Mouse (Mus musculus) thymus, postnatal 4 days (tissue): ENCODE measurements at regions not wholly inside any gene's neighbourhood (a gene's known extent, or its start where the extent isn't known, plus 50 kb on each side); places are given as distances from the start of the nearest gene placed in this dataset.

Source experiments
- DNase-seq: peaks from one replicate; pipeline ENCODE4 v3.0.0; 2021

- DNase-seq: no peak
Measured at GRCm38 (mm10) chr13:102034484-102034883, 266.5 kb upstream of the Pik3r1 start.

DNA sequence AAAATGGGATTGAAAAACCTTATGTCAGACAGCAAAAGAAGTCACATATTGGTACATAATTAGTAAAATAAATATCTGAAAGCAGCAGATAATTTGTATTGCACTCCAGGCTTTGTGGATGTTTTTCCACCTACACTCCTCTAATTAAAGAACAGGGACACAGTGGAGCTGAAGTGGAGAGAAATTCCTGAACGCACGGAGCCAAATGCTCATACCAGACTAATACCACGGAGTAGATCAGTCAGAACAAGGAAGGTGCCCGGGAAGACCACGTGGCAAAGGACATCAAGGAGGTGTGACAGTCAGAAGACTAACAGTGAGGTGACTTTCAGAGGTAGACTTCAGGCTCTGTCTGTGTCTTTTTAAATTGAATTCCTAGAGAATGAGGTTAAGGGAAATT, 268.0 kb upstream of the Pik3r1 start:
- DNase-seq: no peak

DNA sequence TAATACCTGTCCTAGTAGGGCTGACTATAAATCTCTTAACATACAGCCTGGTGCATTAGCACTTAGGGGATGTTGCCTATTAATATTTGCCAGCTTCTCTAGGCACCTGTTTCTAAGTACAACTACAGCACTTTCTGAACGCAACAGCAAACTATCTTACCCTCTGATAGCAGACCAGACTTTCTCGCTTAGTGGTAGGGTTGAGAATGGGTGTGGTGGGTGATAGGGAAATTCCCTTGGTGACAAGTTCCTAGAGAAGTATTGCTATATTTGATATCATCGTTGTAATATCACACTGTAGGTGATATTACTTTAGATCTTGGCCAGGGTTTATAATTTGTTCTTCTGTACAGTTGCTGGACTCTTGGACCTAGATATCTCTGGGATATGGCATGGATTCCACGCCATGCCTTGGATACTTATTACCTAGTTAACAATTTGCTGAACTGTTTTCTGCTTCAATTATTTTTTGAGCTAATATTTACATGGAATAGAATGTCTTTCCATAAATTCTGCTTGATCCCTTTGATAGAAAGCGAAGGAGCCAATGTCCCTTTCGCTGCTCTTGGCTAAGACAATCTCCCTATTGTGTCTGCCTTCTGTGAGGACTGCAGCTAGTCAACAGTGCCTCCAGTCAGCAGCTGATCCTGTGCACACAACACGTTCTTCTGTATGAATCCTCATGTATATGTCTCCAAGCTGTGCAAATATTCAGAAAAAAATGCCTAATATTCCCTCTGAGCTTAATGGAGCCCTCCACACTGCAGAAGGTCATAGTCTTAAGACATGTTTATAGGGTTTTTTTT, 269.0 kb upstream of the Pik3r1 start:
- no peak for DNase-seq

- no peak for DNase-seq
Measured at GRCm38 (mm10) chr13:102060213-102060612, 292.2 kb upstream of the Pik3r1 start.

- DNase-seq: no peak
Measured at GRCm38 (mm10) chr13:102064590-102065273, 296.7 kb upstream of the Pik3r1 start.

- no peak for DNase-seq
Measured at GRCm38 (mm10) chr13:102065274-102065640, 297.2 kb upstream of the Pik3r1 start.

DNA sequence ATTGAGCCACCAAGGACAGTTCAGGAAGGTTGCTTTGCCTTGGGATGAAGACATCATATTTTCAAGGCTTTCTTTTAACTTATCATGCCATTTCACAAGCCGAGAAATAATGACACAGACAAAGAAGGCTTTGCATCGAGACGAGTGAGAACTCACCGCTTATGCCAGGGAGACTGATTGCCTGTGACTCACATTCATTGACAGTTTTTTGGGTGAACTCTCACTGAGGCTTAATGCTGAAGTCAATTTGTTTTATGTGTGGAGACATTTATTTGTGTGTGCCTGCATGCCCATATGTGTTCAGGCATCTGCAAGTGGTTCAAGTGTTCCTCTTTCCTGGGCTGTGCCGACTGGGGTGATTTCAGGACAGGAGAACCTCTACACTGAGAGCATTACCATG, 297.8 kb upstream of the Pik3r1 start:
- DNase-seq: no peak

DNA sequence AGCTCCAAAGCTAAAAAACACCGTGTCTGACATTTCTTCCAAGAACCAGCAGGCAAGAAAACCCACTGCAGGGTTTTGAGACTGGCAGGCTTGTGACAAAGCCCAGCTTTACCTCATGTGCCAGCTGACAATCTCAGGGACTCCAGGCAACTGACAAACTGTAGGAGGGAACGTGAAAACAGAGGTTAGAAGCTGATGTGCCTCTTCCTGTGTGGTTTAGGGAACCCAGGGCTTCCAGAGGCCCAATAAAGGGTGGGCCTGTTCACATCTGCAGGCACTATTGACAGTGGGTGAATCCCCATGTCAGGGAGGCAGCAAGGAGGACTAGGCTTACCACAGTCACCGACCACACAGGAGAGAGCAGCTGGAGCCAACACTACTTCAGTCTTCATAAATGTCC, 302.7 kb upstream of the Pik3r1 start:
- DNase-seq: peak; percentile 52

GRCm38 (mm10) chr13:102072366-102072765, 304.3 kb upstream of the Pik3r1 start:
- DNase-seq: no peak

DNA sequence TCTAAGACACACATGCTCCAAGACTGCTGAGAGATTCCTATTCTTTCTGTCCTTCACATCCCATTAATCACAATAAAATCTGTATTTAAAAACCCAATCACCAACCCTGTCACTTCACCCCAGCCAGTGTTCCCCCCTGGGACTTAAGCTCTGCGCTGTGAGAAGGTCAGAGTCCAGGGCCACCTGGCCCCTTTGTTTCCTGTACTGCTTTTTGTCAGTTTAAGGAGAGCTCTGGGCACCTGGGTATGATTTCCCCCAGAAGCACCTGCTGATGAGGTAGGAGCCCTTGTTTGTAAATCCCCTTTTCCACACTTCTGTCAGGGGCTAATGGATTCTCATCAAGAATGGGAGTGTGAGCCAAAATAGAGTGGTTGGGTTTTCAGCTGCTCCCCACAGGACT, 319.7 kb upstream of the Pik3r1 start:
- DNase-seq: peak; percentile 32

GRCm38 (mm10) chr13:102089551-102089950, 321.5 kb upstream of the Pik3r1 start:
- peak; percentile 55 for DNase-seq

GRCm38 (mm10) chr13:102094193-102094592, 326.2 kb upstream of the Pik3r1 start:
- no peak for DNase-seq

GRCm38 (mm10) chr13:102103161-102103560, 335.1 kb upstream of the Pik3r1 start:
- DNase-seq: no peak

DNA sequence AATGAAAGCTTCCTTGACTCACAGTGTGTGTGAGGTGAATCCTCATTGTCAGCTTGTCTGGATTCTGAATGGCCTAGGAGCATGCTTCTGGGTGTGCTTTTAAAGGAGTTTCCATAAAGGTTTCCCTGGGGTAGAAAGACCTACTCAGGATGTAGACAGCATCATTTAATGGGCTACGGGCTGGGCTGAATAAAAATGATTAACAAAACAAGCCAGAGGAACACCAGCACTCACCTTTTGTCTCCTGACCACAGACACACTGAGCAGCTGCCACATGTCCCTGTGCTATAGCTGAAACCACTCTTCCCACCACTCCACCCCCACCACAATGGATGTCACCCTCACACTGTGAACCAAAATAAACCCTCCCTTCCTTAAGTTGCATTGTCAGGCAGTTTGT, 338.2 kb upstream of the Pik3r1 start:
- DNase-seq: no peak

DNA sequence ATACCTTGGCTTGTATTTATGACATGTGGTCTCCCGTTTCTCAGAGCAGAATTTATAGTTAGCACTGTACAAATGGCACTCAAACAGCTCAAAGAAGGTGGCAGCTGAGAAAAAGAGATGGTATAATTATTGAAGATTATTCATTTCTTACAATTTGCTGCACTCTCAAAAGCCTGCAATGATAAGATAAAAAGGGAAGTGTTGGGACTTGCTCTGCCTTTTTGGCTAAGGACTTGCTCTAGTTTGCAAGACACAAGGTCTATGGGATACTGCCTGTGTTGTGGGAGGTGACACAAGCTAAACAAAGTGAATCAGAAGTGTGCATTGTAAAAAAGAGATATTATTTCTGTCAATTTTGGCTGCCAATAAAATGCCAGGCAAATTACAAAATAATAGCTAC, 340.2 kb upstream of the Pik3r1 start:
- no peak for DNase-seq

DNA sequence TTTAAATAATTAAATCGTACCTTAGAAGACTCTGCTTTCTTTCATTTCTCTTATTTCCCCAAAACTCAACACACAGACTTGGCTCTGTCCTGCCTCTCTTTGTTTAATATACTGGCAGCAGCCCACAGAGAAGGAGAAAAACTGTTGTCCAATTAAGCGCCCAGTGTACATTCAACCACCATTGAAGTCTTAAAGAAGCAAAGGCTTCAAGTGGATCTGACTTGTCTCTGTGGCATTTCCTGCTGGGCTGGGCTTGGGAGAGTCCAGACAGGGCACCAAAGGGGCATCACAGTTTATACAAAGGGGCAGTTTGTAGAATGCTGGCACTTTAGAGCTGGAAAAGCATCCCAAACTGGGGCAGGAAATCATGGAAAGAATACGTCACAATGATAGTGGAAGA, 340.9 kb upstream of the Pik3r1 start:
- no peak for DNase-seq

GRCm38 (mm10) chr13:102113941-102114340, 345.9 kb upstream of the Pik3r1 start:
- no peak for DNase-seq

- DNase-seq: no peak
Measured at GRCm38 (mm10) chr13:102122341-102122740, 354.3 kb upstream of the Pik3r1 start.

GRCm38 (mm10) chr13:102127933-102128430, 360.0 kb upstream of the Pik3r1 start:
- DNase-seq: no peak

DNA sequence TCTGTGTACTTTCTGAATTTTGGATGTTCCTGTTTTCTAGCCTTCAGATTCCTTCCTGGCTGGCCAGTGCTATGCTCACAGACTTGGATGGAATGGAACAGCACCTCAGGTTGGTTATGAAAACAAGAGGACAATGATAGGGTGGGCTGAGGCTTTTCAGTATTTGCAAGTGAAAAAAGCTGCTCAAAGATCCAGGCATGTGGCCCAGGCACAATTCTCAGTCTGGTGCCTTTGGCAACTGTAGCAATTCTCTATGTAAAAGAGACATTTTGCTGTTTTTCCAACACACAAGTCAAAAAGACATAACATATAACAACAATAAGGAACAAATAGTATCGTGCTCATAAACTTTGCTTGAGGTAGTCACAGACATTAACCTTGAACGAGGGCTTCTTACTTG, 363.4 kb upstream of the Pik3r1 start:
- DNase-seq: no peak

- no peak for DNase-seq
Measured at GRCm38 (mm10) chr13:102132154-102132553, 364.1 kb upstream of the Pik3r1 start.

DNA sequence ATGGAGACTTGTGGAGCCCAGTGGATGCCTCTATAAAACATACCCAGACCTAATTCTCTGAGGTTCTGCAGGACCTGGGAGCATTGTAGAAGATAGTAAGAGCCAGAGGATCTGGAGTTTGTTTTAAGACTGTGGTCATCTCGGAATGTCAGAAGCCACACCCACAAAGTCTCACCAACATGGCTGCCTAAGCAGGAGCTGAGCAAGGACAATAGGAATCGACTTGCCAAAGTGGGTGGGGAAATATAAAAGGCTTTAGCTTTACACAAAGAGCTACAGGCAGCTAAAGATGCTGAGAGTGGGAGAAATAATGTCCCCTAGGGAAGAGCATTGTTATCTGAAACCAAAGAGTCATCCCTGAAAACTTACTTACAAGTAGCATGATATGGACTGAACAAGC, 364.7 kb upstream of the Pik3r1 start:
- no peak for DNase-seq

- DNase-seq: no peak
Measured at GRCm38 (mm10) chr13:102135210-102135609, 367.2 kb upstream of the Pik3r1 start.

- no peak for DNase-seq
Measured at GRCm38 (mm10) chr13:102142986-102143385, 375.0 kb upstream of the Pik3r1 start.
